Mouse (Mus musculus) forebrain, postnatal 0 days (tissue): ENCODE data around the gene Gm340. TPM values are rescaled to one million over a fixed set of nuclear protein-coding genes. Genes with fewer than 3 reads are reported as not detected.
A peak's percentile ranks its signal among the peaks of the same experiment; 100 is the strongest.

ENCODE experiments used
- ATAC-seq: fragments of 200-750 bp; cut with Nextera tagmentation; 2 replicates; pipeline ENCODE4 v1.8.0; 2017; ENCODE audit warnings: mild to moderate bottlenecking, moderate library complexity
- DNase-seq: peaks from one replicate; pipeline ENCODE4 v3.0.0-alpha.2; 2015
- H3K27ac ChIP-seq: fragments of 300-500 bp; sonication (generic); 2 replicates; pipeline ENCODE4 v1.5.1; 2014; ENCODE audit warnings: low read depth, mild to moderate bottlenecking, antibody characterized with exemption, low read length, moderate library complexity, mixed read lengths
- H3K27me3 ChIP-seq: fragments of 300-500 bp; sonication (generic); 2 replicates; pipeline ENCODE4 v1.6.1; 2014; ENCODE audit warnings: mild to moderate bottlenecking, low read length, mixed read lengths; ENCODE audit not compliant: insufficient read depth
- H3K36me3 ChIP-seq: fragments of 300-500 bp; sonication (generic); 2 replicates; pipeline ENCODE4 v1.6.1; 2014; ENCODE audit warnings: mild to moderate bottlenecking, moderate library complexity; ENCODE audit not compliant: insufficient read depth
- H3K4me1 ChIP-seq: fragments of 300-500 bp; sonication (generic); 2 replicates; pipeline ENCODE4 v1.6.1; 2014; ENCODE audit warnings: antibody characterized with exemption; ENCODE audit not compliant: insufficient read depth
- H3K4me2 ChIP-seq: fragments of 300-500 bp; sonication (generic); 2 replicates; pipeline ENCODE4 v1.6.1; 2014; ENCODE audit warnings: low read depth, mild to moderate bottlenecking, moderate library complexity
- H3K4me3 ChIP-seq: fragments of 300-500 bp; sonication (generic); 2 replicates; pipeline ENCODE4 v1.5.1; 2014; ENCODE audit warnings: low read depth, low read length, mixed read lengths
- H3K9ac ChIP-seq: fragments of 300-500 bp; sonication (generic); 2 replicates; pipeline ENCODE4 v1.6.1; 2014; ENCODE audit warnings: mild to moderate bottlenecking
- H3K9me3 ChIP-seq: fragments of 300-500 bp; sonication (generic); 2 replicates; pipeline ENCODE4 v1.6.1; 2016; ENCODE audit warnings: low read length
- CTCF ChIP-seq: sonication (generic); IDR thresholded peaks from 2 replicates; pipeline ENCODE4 v1.5.1; 2016; ENCODE audit warnings: antibody characterized with exemption, control low read depth, low read depth
- WGBS: fragments of 180-500 bp; shearing (Covaris S2); extraction: QIAGEN DNeasy Blood & Tissue Kit; methylation state at CpG from one replicate; pipeline ENCODE4 v1.1.7; 2014; 5-methylcytosine and 5-hydroxymethylcytosine counted together
- microRNA-seq, 2 experiments: library from miRNA; unstranded; fragments of <30 nt; microRNA quantifications; one replicate each; pipeline ENCODE4; 2016
- polyA plus RNA-seq: library from polyadenylated mRNA; unstranded; fragments of >200 nt; fragmentation: Nextera tagmentation; extraction: Ambion mirVana; gene quantifications from 2 replicates; pipeline ENCODE4 v1.2.1, GENCODE M21; 2015
- total RNA-seq: library from RNA; depleted of rRNA; stranded (reverse); fragments of >200 nt; gene quantifications from 2 replicates; pipeline ENCODE4 v1.2.3, GENCODE M21; 2014; rRNA removed

Gene Gm340
- total and polyA plus RNA-seq, 2 experiments from 2014 or later, result 1.7 to 7.6 TPM

DNA sequence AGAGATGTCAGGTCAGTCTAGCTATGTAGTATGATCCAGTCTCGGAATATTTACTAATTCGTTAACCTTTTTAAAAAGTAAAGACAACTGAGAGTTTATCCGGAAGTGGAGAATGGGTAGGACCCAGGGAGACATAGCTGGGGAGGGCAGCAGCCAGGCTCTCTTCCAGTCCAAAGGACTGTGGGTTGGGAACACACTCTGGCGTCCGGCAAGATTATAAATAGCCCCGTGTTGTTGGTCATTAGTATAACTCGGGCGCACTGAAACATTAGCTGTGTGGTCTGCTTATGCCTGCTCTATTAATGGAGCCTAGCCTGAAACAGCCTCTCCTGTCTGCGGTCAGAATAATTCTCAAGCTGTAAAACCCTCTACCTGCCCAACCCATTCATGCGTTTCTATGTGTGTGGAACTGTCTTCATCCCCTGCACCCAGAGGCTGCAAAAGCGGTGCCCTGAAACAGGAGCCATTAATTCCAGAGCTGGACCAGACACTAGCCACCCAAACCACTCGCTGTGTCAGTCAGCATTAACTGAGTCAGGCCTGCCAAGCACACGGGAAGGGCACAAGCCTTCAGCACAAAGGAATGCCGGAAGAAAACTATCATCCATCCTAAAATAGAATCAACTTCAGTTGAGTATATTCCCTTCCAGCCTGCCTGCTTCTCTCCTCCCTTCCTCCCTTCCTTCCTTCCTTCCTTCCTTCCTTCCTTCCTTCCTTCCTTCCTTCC is 38.4 kb downstream of the Gm340 start:
- H3K4me1 ChIP-seq, result peaks cover 11% of the 10 kb centered on the region; the same call in 1 of the 2 replicates
- no peak overlapping the region for H3K4me2 ChIP-seq
- H3K36me3 ChIP-seq, result peaks cover 15% of the 10 kb centered on the region
- H3K4me3 ChIP-seq, result no peak overlapping the region
- H3K9me3 ChIP-seq, result 0 out of 2 replicates have a peak, but pooled peaks cover 6% of the 10 kb centered on the region
- no peak for DNase-seq
- no peak for TF ChIP-seq CTCF
- H3K27me3 ChIP-seq, result no peaks in the 10 kb centered on the region
- ATAC-seq, result no peak
- H3K27ac ChIP-seq, result no peak overlapping the region
- 79% methylated on average over 14 of the region's 14 CpGs for WGBS
- H3K9ac ChIP-seq, result no peak overlapping the region

DNA sequence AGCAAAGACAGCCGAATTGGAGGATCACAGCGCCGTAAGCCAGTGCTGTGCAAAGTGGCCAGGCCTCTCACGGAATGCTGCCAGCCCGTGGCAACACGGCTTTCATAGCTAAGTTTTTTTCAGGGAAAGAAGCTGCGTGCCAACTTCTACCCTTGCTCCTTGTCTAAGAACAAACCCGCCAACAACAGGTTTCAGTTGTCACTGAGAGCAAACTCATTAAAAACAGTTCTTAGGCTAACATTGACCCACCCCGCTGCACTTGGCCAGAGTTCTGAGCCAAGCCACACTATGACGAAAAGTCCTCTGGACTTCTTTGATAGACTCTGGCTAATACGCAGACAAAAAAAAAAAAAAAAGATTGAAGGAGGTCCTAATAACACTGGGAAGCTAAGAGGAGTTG is 46.8 kb downstream of the Gm340 start:
- no peak overlapping the region for H3K4me2 ChIP-seq
- 0 out of 2 replicates have a peak, but pooled peaks cover 6% of the 10 kb centered on the region for H3K9me3 ChIP-seq
- H3K4me3 ChIP-seq, result no peak overlapping the region
- ATAC-seq, result peak; percentile 40
- no peaks in the 10 kb centered on the region for H3K27me3 ChIP-seq
- peaks cover 27% of the 10 kb centered on the region for H3K36me3 ChIP-seq
- peak; percentile 47 for DNase-seq
- H3K27ac ChIP-seq, result no peak overlapping the region
- no peaks in the 10 kb centered on the region for H3K4me1 ChIP-seq
- no peak overlapping the region for H3K9ac ChIP-seq
- TF ChIP-seq CTCF, result no peak
- WGBS, result 29% methylated on average over 11 of the region's 11 CpGs

DNA sequence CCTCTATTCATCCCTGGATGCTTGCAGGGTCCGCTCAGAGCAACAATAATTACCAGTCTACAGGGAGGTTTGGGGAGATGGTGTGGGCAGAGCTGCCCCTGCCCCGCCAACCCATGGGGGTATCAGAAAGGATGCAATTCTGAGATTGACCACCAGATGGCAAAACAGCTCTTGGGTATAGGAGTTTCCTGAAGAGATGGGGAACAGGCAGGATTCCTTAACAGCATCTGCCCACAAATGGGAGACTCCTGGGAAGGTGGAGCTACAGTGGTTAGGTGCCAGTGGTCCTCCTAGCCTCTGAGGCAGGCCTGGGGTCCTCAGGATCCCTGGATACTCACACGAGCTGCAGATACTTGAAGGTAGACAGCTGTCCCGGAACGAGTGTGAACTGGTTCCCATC is 47.4 kb downstream of the Gm340 start:
- DNase-seq, result peak; percentile 86

DNA sequence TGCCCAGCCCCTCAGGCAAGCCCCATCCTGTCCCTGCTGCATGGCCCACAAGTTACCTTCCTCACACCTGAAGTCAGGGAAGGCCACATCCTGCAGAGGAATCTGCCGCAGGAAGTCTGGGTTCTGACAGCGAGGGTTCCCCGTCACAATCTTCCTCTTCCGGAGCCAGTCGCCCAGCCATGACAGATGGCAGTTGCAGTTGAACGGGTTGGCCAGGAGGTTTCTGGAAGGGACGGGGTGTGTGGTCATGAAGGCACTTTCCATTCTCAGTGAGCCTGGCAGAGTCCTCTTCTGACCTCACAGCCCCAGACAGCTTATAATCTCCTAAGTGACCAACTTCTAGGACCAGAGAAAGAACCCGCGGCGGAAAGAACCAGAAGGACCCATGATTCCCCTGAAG is 51.9 kb downstream of the Gm340 start:
- no peak for TF ChIP-seq CTCF
- no peaks in the 10 kb centered on the region for H3K9me3 ChIP-seq
- no peaks in the 10 kb centered on the region for H3K4me1 ChIP-seq
- H3K4me3 ChIP-seq, result no peak overlapping the region
- DNase-seq (no peak), ATAC-seq (no peak)
- peaks cover 11% of the 10 kb centered on the region; the same call in 1 of the 2 replicates for H3K36me3 ChIP-seq
- H3K27ac ChIP-seq, result no peak overlapping the region
- no peaks in the 10 kb centered on the region for H3K27me3 ChIP-seq
- 92% methylated on average over 10 of the region's 10 CpGs for WGBS
- H3K4me2 ChIP-seq, result no peak overlapping the region
- no peak overlapping the region for H3K9ac ChIP-seq

More for the DNA sequence above, 47.4 kb downstream of the Gm340 start:
- ATAC-seq, result peak; percentile 77
- Histone ChIP-seq H3K9me3 (0 out of 2 replicates have a peak, but pooled peaks cover 6% of the 10 kb centered on the region), H3K4me1 (no peaks in the 10 kb centered on the region), H3K27me3 (no peaks in the 10 kb centered on the region), H3K4me3 (no peak overlapping the region), H3K4me2 (no peak overlapping the region), H3K36me3 (peaks cover 30% of the 10 kb centered on the region), H3K27ac (no peak overlapping the region), H3K9ac (no peak overlapping the region)
- whole genome bisulfite sequencing, result 27% methylated on average over 5 of the region's 5 CpGs
- peak; percentile 90 for TF ChIP-seq CTCF

DNA sequence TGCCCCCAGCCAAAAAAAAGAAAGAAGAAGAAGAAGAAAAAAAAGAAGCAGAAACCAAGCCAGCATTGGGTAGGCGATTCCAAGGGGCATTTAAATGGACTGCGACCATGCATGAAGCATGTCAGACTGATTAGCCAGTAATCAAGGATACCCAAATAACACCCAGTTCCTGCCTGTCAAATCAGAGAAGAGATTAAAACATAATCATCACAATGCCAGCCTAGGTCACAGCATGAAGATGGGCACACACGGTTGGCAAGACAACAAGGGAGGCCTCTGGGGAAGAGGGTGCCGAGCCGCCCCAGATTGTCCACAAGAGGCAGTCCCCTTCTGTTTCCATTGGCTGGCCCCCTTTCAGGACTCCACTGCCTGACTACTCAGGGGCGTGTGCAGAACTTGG is 52.8 kb downstream of the Gm340 start:
- ATAC-seq, result peak; percentile 45; the same call in 1 of the 2 replicates
- TF ChIP-seq CTCF, result 0 out of 2 replicates have a peak, but pooled peaks have one; percentile 6
- no peak for DNase-seq
- no peaks in the 10 kb centered on the region for H3K9me3 ChIP-seq
- H3K36me3 ChIP-seq, result peaks cover 11% of the 10 kb centered on the region; the same call in 1 of the 2 replicates
- no peak overlapping the region for H3K4me2 ChIP-seq
- no peak overlapping the region for H3K9ac ChIP-seq
- H3K27ac ChIP-seq, result no peak overlapping the region
- no peaks in the 10 kb centered on the region for H3K4me1 ChIP-seq
- no peak overlapping the region for H3K4me3 ChIP-seq
- no peaks in the 10 kb centered on the region for H3K27me3 ChIP-seq
- WGBS, result 33% methylated on average over 6 of the region's 6 CpGs

Small RNA genes within 50 kb of the gene (microRNA-seq; reads per million reads assigned to microRNA genes)
- gene Mir8091, result 0 reads per million in 2 experiments

Other genes with a start within 250 kb of the Gm340 start
- 1.4 and 2.2 TPM in 2 replicates for gene Pik3ap1, start 197.3 kb upstream of the Gm340 start, total RNA-seq
- gene Pik3ap1, start 197.3 kb upstream of the Gm340 start, polyA plus RNA-seq, result 2.1 and 2.8 TPM in 2 replicates
- gene Lcor, start 99.7 kb upstream of the Gm340 start, total RNA-seq, result 16.6 and 21.7 TPM in 2 replicates
- gene Lcor, start 99.7 kb upstream of the Gm340 start, polyA plus RNA-seq, result 7.5 and 12.2 TPM in 2 replicates
- gene Slit1, start 161.3 kb downstream of the Gm340 start, total RNA-seq, result 37.2 and 61.8 TPM in 2 replicates
- gene Slit1, start 161.3 kb downstream of the Gm340 start, polyA plus RNA-seq, result 8.7 and 13.4 TPM in 2 replicates
- gene Arhgap19, start 219.7 kb downstream of the Gm340 start, total RNA-seq, result 3.9 and 6.0 TPM in 2 replicates
- 3.1 and 3.2 TPM in 2 replicates for gene Arhgap19, start 219.7 kb downstream of the Gm340 start, polyA plus RNA-seq
- 40.2 and 43.4 TPM in 2 replicates for gene Frat1, start 247.6 kb downstream of the Gm340 start, total RNA-seq
- gene Frat1, start 247.6 kb downstream of the Gm340 start, polyA plus RNA-seq, result 48.2 and 52.3 TPM in 2 replicates